Mouse (Mus musculus) lung, adult 2 months (tissue): ENCODE data around the gene Atg7.

Experiments used
- CTCF ChIP-seq: fragments of 200-500 bp; IDR thresholded peaks from 2 replicates; pipeline ENCODE4 v1.5.1; 2011; ENCODE audit warnings: mild to moderate bottlenecking, low read length, control low read depth; ENCODE audit not compliant: insufficient read depth
- POLR2A ChIP-seq: fragments of 200-500 bp; IDR thresholded peaks from 2 replicates; pipeline ENCODE4 v1.6.1; 2011; ENCODE audit warnings: low read depth, mild to moderate bottlenecking, control low read depth, low read length, borderline replicate concordance; ENCODE audit errors: extremely low read depth

- TF ChIP-seq POLR2A (no peak), CTCF (no peak)
Measured at GRCm38 (mm10) chr6:114817948-114818347, 175.1 kb downstream of the Atg7 start.
